Mouse (Mus musculus) MEL (cell line): ENCODE results near the gene Phykpl. TPM values are rescaled to one million over a fixed set of nuclear protein-coding genes. Genes with fewer than 3 reads are reported as not detected.

Source experiments
- DNase-seq: peaks from one replicate; pipeline ENCODE4 v3.0.0; 2011; ENCODE audit warnings: low read depth, low spot score
- H3K27ac ChIP-seq: 2 replicates; pipeline ENCODE4 v1.5.1; 2012; ENCODE audit warnings: low read depth, mild to moderate bottlenecking, control low read depth, low read length, moderate library complexity; ENCODE audit not compliant: control insufficient read depth
- H3K27me3 ChIP-seq, 2 experiments: fragments of 150-350 bp in 1 of 2; sonication (generic) in 1 of 2; 2 replicates each; pipeline ENCODE4 v1.6.1; 2012; ENCODE audit warnings: low read length in 2 of 2, mild to moderate bottlenecking in 2 of 2, improper control_type of control experiment in 1 of 2, moderate library complexity in 1 of 2; ENCODE audit not compliant: insufficient read depth in 2 of 2, control insufficient read depth in 1 of 2
- H3K36me3 ChIP-seq, 2 experiments: 2 replicates each; pipeline ENCODE4 v1.6.1; 2012 to 2014; ENCODE audit warnings: low read length in 2 of 2, improper control_type of control experiment in 1 of 2, inconsistent platforms in 1 of 2, mild to moderate bottlenecking in 1 of 2; ENCODE audit not compliant: insufficient read depth in 2 of 2, control insufficient read depth in 1 of 2
- H3K4me1 ChIP-seq, 2 experiments: fragments of 150-350 bp in 1 of 2; sonication (generic) in 1 of 2; 2 replicates each; pipeline ENCODE4 v1.6.1; 2012; ENCODE audit warnings: low read length in 2 of 2, improper control_type of control experiment in 1 of 2, mild to moderate bottlenecking in 1 of 2; ENCODE audit not compliant: insufficient read depth in 2 of 2, control insufficient read depth in 1 of 2
- H3K4me3 ChIP-seq, 2 experiments: fragments of 150-350 bp in 1 of 2; sonication (generic) in 1 of 2; 2 replicates each; pipeline ENCODE4 v1.5.1; 2012; ENCODE audit warnings: low read depth in 2 of 2, low read length in 2 of 2, mild to moderate bottlenecking in 2 of 2, moderate library complexity in 2 of 2, control low read depth in 1 of 2, improper control_type of control experiment in 1 of 2; ENCODE audit not compliant: control insufficient read depth in 1 of 2, insufficient read depth in 1 of 2
- H3K79me2 ChIP-seq: 2 replicates; pipeline ENCODE4 v1.6.1; 2012; ENCODE audit warnings: mild to moderate bottlenecking, low read length, moderate library complexity; ENCODE audit not compliant: control insufficient read depth, poor library complexity, insufficient read depth
- H3K9ac ChIP-seq: 2 replicates; pipeline ENCODE4 v1.6.1; 2012; ENCODE audit warnings: low read depth, mild to moderate bottlenecking, control low read depth, low read length, moderate library complexity; ENCODE audit not compliant: control insufficient read depth, poor library complexity, severe bottlenecking
- H3K9me3 ChIP-seq: fragments of 150-350 bp; sonication (generic); replicated peaks from 2 replicates; pipeline ENCODE4 v1.6.1; 2012; ENCODE audit warnings: mild to moderate bottlenecking, low read length, improper control_type of control experiment, moderate library complexity; ENCODE audit not compliant: insufficient read depth
- BHLHE40 ChIP-seq: IDR thresholded peaks from 2 replicates; pipeline ENCODE4 v1.6.1; 2012; ENCODE audit warnings: low read depth, mild to moderate bottlenecking, inconsistent platforms, low read length, improper control_type of control experiment, borderline replicate concordance
- CHD1 ChIP-seq: IDR thresholded peaks from 2 replicates; pipeline ENCODE4 v1.6.1; 2012; ENCODE audit warnings: low read depth, mild to moderate bottlenecking, inconsistent platforms, low read length, improper control_type of control experiment
- CHD2 ChIP-seq: IDR thresholded peaks from 2 replicates; pipeline ENCODE4 v1.6.1; 2011; ENCODE audit warnings: low read length, improper control_type of control experiment
- CTCF ChIP-seq, 3 experiments: IDR thresholded peaks in 2 of 3; conservative IDR thresholded peaks in 1 of 3; 2 replicates each; pipeline ENCODE4 v1.5.1; 2011 to 2012; ENCODE audit warnings: low read length in 3 of 3, low read depth in 2 of 3, mild to moderate bottlenecking in 2 of 3, improper control_type of control experiment in 1 of 3, inconsistent platforms in 1 of 3, mixed read lengths in 1 of 3, moderate library complexity in 1 of 3; ENCODE audit not compliant: control insufficient read depth in 1 of 3, insufficient read depth in 1 of 3, poor library complexity in 1 of 3, severe bottlenecking in 1 of 3
- ELF1 ChIP-seq: IDR thresholded peaks from 2 replicates; pipeline ENCODE4 v1.6.1; 2014; ENCODE audit warnings: low read depth, mild to moderate bottlenecking, inconsistent platforms, low read length, improper control_type of control experiment, moderate library complexity
- EP300 ChIP-seq, 2 experiments: IDR thresholded peaks; 2 replicates each; pipeline ENCODE4 v1.6.1; 2011; ENCODE audit warnings: improper control_type of control experiment in 2 of 2, low read length in 2 of 2, low read depth in 1 of 2, mild to moderate bottlenecking in 1 of 2
- ETS1 ChIP-seq: IDR thresholded peaks from 2 replicates; pipeline ENCODE4 v1.6.1; 2012; ENCODE audit warnings: low read depth, mild to moderate bottlenecking, inconsistent platforms, low read length, improper control_type of control experiment, moderate library complexity
- GABPA ChIP-seq: IDR thresholded peaks from 2 replicates; pipeline ENCODE4 v1.6.1; 2012; ENCODE audit warnings: low read depth, mild to moderate bottlenecking, inconsistent platforms, low read length, improper control_type of control experiment, moderate library complexity
- GATA1 ChIP-seq: IDR thresholded peaks from 2 replicates; pipeline ENCODE4 v1.6.1; 2011; ENCODE audit warnings: low read depth, low read length, improper control_type of control experiment
- HCFC1 ChIP-seq: IDR thresholded peaks from 2 replicates; pipeline ENCODE4 v1.6.1; 2012; ENCODE audit warnings: low read depth, mild to moderate bottlenecking, inconsistent platforms, low read length, improper control_type of control experiment, moderate library complexity
- JUND ChIP-seq: IDR thresholded peaks from 2 replicates; pipeline ENCODE4 v1.6.1; 2011; ENCODE audit warnings: low read depth, mild to moderate bottlenecking, improper control_type of control experiment, low read length
- MAX ChIP-seq: IDR thresholded peaks from 2 replicates; pipeline ENCODE4 v1.6.1; 2011; ENCODE audit warnings: low read length, improper control_type of control experiment
- MEF2A ChIP-seq: IDR thresholded peaks from 2 replicates; pipeline ENCODE4 v1.6.1; 2014; ENCODE audit warnings: low read depth, mild to moderate bottlenecking, inconsistent platforms, low read length, improper control_type of control experiment; ENCODE audit not compliant: poor library complexity, insufficient replicate concordance, severe bottlenecking; ENCODE audit errors: extremely low read depth
- MXI1 ChIP-seq: IDR thresholded peaks from 2 replicates; pipeline ENCODE4 v1.6.1; 2011; ENCODE audit warnings: mild to moderate bottlenecking, low read depth, low read length, improper control_type of control experiment
- MYB ChIP-seq: IDR thresholded peaks from 2 replicates; pipeline ENCODE4 v1.6.1; 2011; ENCODE audit warnings: mild to moderate bottlenecking, low read depth, low read length, improper control_type of control experiment
- MYC ChIP-seq: IDR thresholded peaks from 2 replicates; pipeline ENCODE4 v1.6.1; 2011; ENCODE audit warnings: low read depth, mild to moderate bottlenecking, low read length, improper control_type of control experiment, moderate library complexity
- NELFE ChIP-seq: IDR thresholded peaks from 2 replicates; pipeline ENCODE4 v1.6.1; 2011; ENCODE audit warnings: low read depth, low read length, improper control_type of control experiment
- NRF1 ChIP-seq: IDR thresholded peaks from 2 replicates; pipeline ENCODE4 v1.6.1; 2014; ENCODE audit warnings: low read depth, mild to moderate bottlenecking, inconsistent platforms, low read length, improper control_type of control experiment, moderate library complexity; ENCODE audit not compliant: poor library complexity, insufficient read depth, severe bottlenecking
- POLR2A ChIP-seq, 2 experiments: IDR thresholded peaks; 2 replicates each; pipeline ENCODE4 v1.6.1; 2011 to 2012; ENCODE audit warnings: low read length in 2 of 2, mild to moderate bottlenecking in 2 of 2, control low read depth in 1 of 2, improper control_type of control experiment in 1 of 2, low read depth in 1 of 2, moderate library complexity in 1 of 2; ENCODE audit not compliant: control insufficient read depth in 1 of 2, insufficient read depth in 1 of 2, poor library complexity in 1 of 2
- POLR2AphosphoS2 ChIP-seq: IDR thresholded peaks from 2 replicates; pipeline ENCODE4 v1.6.1; 2011; ENCODE audit warnings: low read length, improper control_type of control experiment
- POLR2AphosphoS5 ChIP-seq: IDR thresholded peaks from 2 replicates; pipeline ENCODE4 v1.6.1; 2012; ENCODE audit warnings: low read depth, borderline replicate concordance, mild to moderate bottlenecking, inconsistent platforms, low read length, moderate library complexity, mixed read lengths
- RAD21 ChIP-seq: IDR thresholded peaks from 2 replicates; pipeline ENCODE4 v1.6.1; 2011; ENCODE audit warnings: mild to moderate bottlenecking, low read depth, low read length, improper control_type of control experiment
- RCOR1 ChIP-seq: IDR thresholded peaks from 2 replicates; pipeline ENCODE4 v1.6.1; 2012; ENCODE audit warnings: low read depth, mild to moderate bottlenecking, inconsistent platforms, low read length, improper control_type of control experiment
- SIN3A ChIP-seq: IDR thresholded peaks from 2 replicates; pipeline ENCODE4 v1.6.1; 2012; ENCODE audit warnings: low read length, improper control_type of control experiment, inconsistent platforms
- SMC3 ChIP-seq: IDR thresholded peaks from 2 replicates; pipeline ENCODE4 v1.6.1; 2011; ENCODE audit warnings: low read depth, low read length, improper control_type of control experiment
- TAL1 ChIP-seq: IDR thresholded peaks from 2 replicates; pipeline ENCODE4 v1.6.1; 2012; ENCODE audit warnings: mild to moderate bottlenecking, inconsistent platforms, low read length, moderate library complexity, mixed read lengths
- TBP ChIP-seq: IDR thresholded peaks from 2 replicates; pipeline ENCODE4 v1.8.0; 2011; ENCODE audit warnings: low read depth, low read length, improper control_type of control experiment
- TCF12 ChIP-seq: IDR thresholded peaks from 2 replicates; pipeline ENCODE4 v1.6.1; 2014; ENCODE audit warnings: low read depth, mild to moderate bottlenecking, inconsistent platforms, low read length, improper control_type of control experiment, moderate library complexity
- UBTF ChIP-seq: IDR thresholded peaks from 2 replicates; pipeline ENCODE4 v1.6.1; 2012; ENCODE audit warnings: low read depth, mild to moderate bottlenecking, inconsistent platforms, low read length, improper control_type of control experiment, moderate library complexity, borderline replicate concordance; ENCODE audit not compliant: insufficient read depth
- USF1 ChIP-seq: IDR thresholded peaks from 2 replicates; pipeline ENCODE4 v1.6.1; 2014; ENCODE audit warnings: low read depth, mild to moderate bottlenecking, inconsistent platforms, low read length, improper control_type of control experiment, moderate library complexity
- USF2 ChIP-seq, 2 experiments: IDR thresholded peaks; 2 replicates each; pipeline ENCODE4 v1.6.1; 2011 to 2012; ENCODE audit warnings: improper control_type of control experiment in 2 of 2, low read length in 2 of 2, borderline replicate concordance in 1 of 2, inconsistent platforms in 1 of 2, low read depth in 1 of 2, mild to moderate bottlenecking in 1 of 2; ENCODE audit not compliant: insufficient read depth in 1 of 2
- ZC3H11A ChIP-seq: IDR thresholded peaks from 2 replicates; pipeline ENCODE4 v1.6.1; 2012; ENCODE audit warnings: low read depth, mild to moderate bottlenecking, inconsistent platforms, low read length, improper control_type of control experiment
- ZMIZ1 ChIP-seq: IDR thresholded peaks from 2 replicates; pipeline ENCODE4 v1.6.1; 2012; ENCODE audit warnings: low read depth, mild to moderate bottlenecking, inconsistent platforms, low read length, improper control_type of control experiment, moderate library complexity
- ZNF384 ChIP-seq: IDR thresholded peaks from 2 replicates; pipeline ENCODE4 v1.6.1; 2012; ENCODE audit warnings: low read depth, mild to moderate bottlenecking, inconsistent platforms, low read length, improper control_type of control experiment
- polyA plus RNA-seq, 2 experiments: library from polyadenylated mRNA; stranded (reverse) in 1 of 2; unstranded in 1 of 2; fragments of >175 nt in 1 of 2; fragments of >200 nt in 1 of 2; gene quantifications; 2 replicates each; pipeline versions ENCODE4 v1.2.1 to v1.2.4; 2012; ENCODE audit warnings: low replicate concordance in 2 of 2, low read depth in 1 of 2; ENCODE audit not compliant: insufficient read length in 2 of 2, insufficient read depth in 1 of 2, missing spikeins in 1 of 2
- total RNA-seq: library from RNA; depleted of rRNA; stranded (reverse); fragments of 300-350 nt; gene quantifications from 2 replicates; pipeline ENCODE4 v1.2.3, GENCODE M21; 2012; rRNA removed

Gene Phykpl
- total RNA-seq (17.2 and 22.7 TPM in 2 replicates), polyA plus RNA-seq (10 to 100 TPM in 1 of 2 experiments, not detected in 1; 23.0 TPM)

GRCm38 (mm10) chr11:51584431-51585248, at the start of gene Phykpl:
TSS of gene Phykpl (plus strand) at chr11:51584757.
- DNase-seq, result peak; percentile 98
- TF ChIP-seq MYB (no peak), ZMIZ1 (peak; percentile 96), POLR2A (IDR thresholded peaks at IDR 0.05; ENCODE audit: control insufficient read depth in 1 of 2, insufficient read depth in 1 of 2, low read depth in 1 of 2, low read length in 2 of 2, poor library complexity in 1 of 2) (peak; percentile 95 to 96), NELFE (peak; percentile 97), ZC3H11A (no peak), GATA1 (no peak), HCFC1 (peak; percentile 69; the same call in 1 of the 2 replicates), NRF1 (0 out of 2 replicates have a peak, but pooled peaks have one; percentile 42), MYC (peak; percentile 83), USF2 (IDR thresholded peaks at IDR 0.05; ENCODE audit: borderline replicate concordance in 1 of 2, insufficient read depth in 1 of 2, low read depth in 1 of 2, low read length in 2 of 2) (no peak), TCF12 (peak; percentile 66), GABPA (no peak), UBTF (no peak; the same call in 1 of the 2 replicates), CHD1 (0 out of 2 replicates have a peak, but pooled peaks have one; percentile 29), USF1 (no peak), ETS1 (peak; percentile 53; the same call in 1 of the 2 replicates), ZNF384 (no peak), TAL1 (no peak), JUND (no peak), RAD21 (no peak), RCOR1 (no peak), SIN3A (peak; percentile 72; the same call in 1 of the 2 replicates), MXI1 (peak; percentile 82), ELF1 (0 out of 2 replicates have a peak, but pooled peaks have one; percentile 1), POLR2AphosphoS5 (peak; percentile 81), POLR2AphosphoS2 (peak; percentile 98), BHLHE40 (no peak), CTCF (IDR thresholded peaks at IDR 0.05 in 2 of 3, conservative IDR thresholded peaks at IDR 0.05 in 1 of 3; ENCODE audit: control insufficient read depth in 1 of 3, insufficient read depth in 1 of 3, low read depth in 2 of 3, low read length in 3 of 3, poor library complexity in 1 of 3, severe bottlenecking in 1 of 3) (0 out of 6 replicates have a peak, but pooled peaks of 1 of the 3 experiments have one; percentile 13), EP300 (IDR thresholded peaks at IDR 0.05; ENCODE audit: low read depth in 1 of 2, low read length in 2 of 2) (no peak), CHD2 (no peak), MEF2A (no peak), TBP (peak; percentile 72), SMC3 (no peak; the same call in 1 of the 2 replicates), MAX (peak; percentile 75)

More at GRCm38 (mm10) chr11:51584431-51585248, at the start of gene Phykpl:
- H3K9me3 ChIP-seq, result no peaks in the 10 kb centered on the region
- H3K4me3 ChIP-seq, result peak within 1 kb of the TSS; percentile 75 to 81
- peak within 1 kb of the TSS; percentile 83 for H3K27ac ChIP-seq
- peaks cover 6 to 14% of the 10 kb centered on the region in 2 experiments for H3K36me3 ChIP-seq
- H3K4me1 ChIP-seq, result peaks cover 0 to 3% of the 10 kb centered on the region in 2 experiments; a peak in 2 of 4 replicates
- peak within 1 kb of the TSS; percentile 89 for H3K9ac ChIP-seq
- no peaks in the 10 kb centered on the region for H3K27me3 ChIP-seq
- peaks cover 21% of the 10 kb centered on the region for H3K79me2 ChIP-seq
